Mouse (Mus musculus): ENCODE results near the gene Rnf216.

The Rnf216 gene

GRCm38 (mm10) chr5:142960775-142961271 lies 152.0 kb downstream of the Rnf216 start:
- DNase-seq (ENCODE audit: low spot score), result no peak

- DNase-seq (ENCODE audit: low spot score), result peak; percentile 76
Observed at GRCm38 (mm10) chr5:142959576-142960556, 152.9 kb downstream of the Rnf216 start, which contains the start of gene Fscn1. Gene Fscn1 (plus strand): TSS chr5:142960343.

- no peak for DNase-seq (ENCODE audit: low spot score)
Observed at GRCm38 (mm10) chr5:142959156-142959555, 153.6 kb downstream of the Rnf216 start.

- no peak for DNase-seq (ENCODE audit: low spot score)
Observed at GRCm38 (mm10) chr5:142958464-142958863, 154.3 kb downstream of the Rnf216 start.

- DNase-seq (ENCODE audit: low spot score), result no peak
Observed at GRCm38 (mm10) chr5:142956956-142957703, 155.7 kb downstream of the Rnf216 start.

- no peak for DNase-seq (ENCODE audit: low spot score)
Observed at GRCm38 (mm10) chr5:142953641-142954040, 159.2 kb downstream of the Rnf216 start.

GRCm38 (mm10) chr5:142950405-142950804 lies 162.4 kb downstream of the Rnf216 start:
- DNase-seq (ENCODE audit: low spot score), result no peak

- no peak for DNase-seq (ENCODE audit: low spot score)
Observed at GRCm38 (mm10) chr5:142949580-142949979, 163.2 kb downstream of the Rnf216 start.

GRCm38 (mm10) chr5:142947460-142947859 lies 165.3 kb downstream of the Rnf216 start:
- DNase-seq (ENCODE audit: low spot score), result no peak

GRCm38 (mm10) chr5:142944979-142945682 lies 167.7 kb downstream of the Rnf216 start:
- DNase-seq (ENCODE audit: low spot score), result no peak

All from left cerebral cortex, adult 11 months (tissue).